Mouse (Mus musculus): ENCODE results near the gene Mllt10. TPM values are rescaled to one million over a fixed set of nuclear protein-coding genes. Genes with fewer than 3 reads are reported as not detected.
A peak's percentile ranks its signal among the peaks of the same experiment; 100 is the strongest.

The Mllt10 gene
- polyA plus RNA-seq, 1 experiment = 32.5 TPM

DNA sequence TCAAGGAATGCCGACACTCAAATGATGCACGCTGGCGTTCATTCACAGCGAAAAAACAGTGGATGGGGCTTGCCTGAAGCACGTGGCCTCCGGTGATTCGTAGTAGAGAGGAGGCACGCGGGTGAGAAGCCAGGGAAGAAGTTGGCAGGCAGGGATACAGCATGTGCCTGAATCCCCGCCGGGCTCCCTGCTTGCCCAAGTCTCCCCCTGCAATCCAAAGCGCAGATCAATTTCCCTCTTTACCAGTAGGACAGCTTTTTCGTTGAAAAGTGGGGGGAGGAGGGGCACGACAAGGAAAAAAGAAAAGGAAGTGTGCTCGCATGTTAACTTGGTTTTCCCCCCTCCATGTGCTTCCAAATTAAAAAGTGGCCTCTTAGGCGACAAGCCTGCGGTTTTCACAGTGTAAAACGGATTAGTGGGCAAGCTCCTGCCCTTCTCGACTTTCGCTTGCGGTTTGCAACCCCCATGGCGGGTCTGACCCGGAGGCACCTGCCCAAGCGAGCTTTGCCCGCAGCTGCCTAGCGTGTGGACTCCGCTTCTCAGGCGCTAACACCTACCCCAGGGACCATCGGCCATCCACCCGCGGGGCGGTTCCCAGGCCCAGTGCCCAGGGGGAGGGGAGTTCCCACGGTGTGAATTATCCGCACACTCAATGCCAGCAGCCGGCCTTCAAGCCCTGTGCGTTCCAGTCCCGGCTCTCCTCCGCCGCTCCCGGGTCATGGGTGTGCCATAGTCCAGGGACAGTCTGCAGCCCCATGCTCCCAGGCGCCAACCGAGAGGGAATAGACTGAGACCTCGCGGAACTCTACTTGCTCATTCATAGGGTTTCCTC lies 28.7 kb upstream of the Mllt10 start:
- Histone ChIP-seq H3K27ac (ENCODE audit: insufficient read depth, low read depth, low read length) (no peak overlapping the region), H3K4me3 (ENCODE audit: insufficient read depth, low read length) (peak overlapping the region; percentile 72), H3K4me1 (ENCODE audit: control insufficient read depth, insufficient read depth, low read length) (no peaks in the 10 kb centered on the region)
- TF ChIP-seq CTCF (IDR thresholded peaks at IDR 0.05; ENCODE audit: low read depth, low read length) (no peak), POLR2A (IDR thresholded peaks at IDR 0.05; ENCODE audit: borderline replicate concordance, low read depth, low read length) (no peak)

DNA sequence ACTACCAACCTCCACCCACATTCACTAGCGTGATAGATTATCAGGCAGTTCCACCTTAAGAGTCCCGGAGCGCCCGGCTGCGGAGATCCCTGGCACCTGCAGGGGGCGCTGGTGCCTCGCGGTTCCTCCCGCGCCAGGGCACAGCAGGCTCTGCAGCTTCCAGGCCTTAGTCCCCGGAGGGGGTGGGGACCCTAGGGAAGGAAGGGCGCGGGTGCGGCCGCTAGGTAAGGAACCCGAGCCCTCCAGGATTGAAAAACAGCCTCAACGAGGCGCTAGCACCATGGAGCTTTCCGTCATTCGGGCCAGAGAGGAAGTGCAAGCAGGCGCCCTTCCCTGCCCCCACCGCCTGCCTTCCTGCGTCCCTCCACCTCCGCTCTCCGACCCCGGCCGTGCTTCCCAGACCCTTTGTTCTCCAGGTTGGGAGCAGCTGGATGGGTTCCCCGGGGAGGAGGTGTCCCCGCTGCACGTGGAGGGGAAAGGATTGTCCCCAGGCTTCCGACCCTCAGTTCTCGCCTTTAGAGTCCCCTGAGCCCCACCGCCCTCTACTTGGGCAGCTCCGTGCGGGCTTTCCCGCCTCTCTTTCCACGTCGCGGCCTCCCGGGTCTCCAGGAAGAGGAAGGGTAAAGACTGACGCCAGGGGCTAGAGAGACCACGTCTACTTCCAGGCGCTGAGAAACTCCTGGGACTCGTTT lies 27.4 kb upstream of the Mllt10 start:
- TF ChIP-seq POLR2A (IDR thresholded peaks at IDR 0.05; ENCODE audit: borderline replicate concordance, low read depth, low read length) = no peak
- TF ChIP-seq CTCF (IDR thresholded peaks at IDR 0.05; ENCODE audit: low read depth, low read length) = peak; percentile 85
- Histone ChIP-seq H3K4me3 (ENCODE audit: insufficient read depth, low read length) (peak overlapping the region; percentile 72), H3K27ac (ENCODE audit: insufficient read depth, low read depth, low read length) (no peak overlapping the region; the same call in 1 of the 2 replicates), H3K4me1 (ENCODE audit: control insufficient read depth, insufficient read depth, low read length) (no peaks in the 10 kb centered on the region)

- Histone ChIP-seq H3K27ac (ENCODE audit: insufficient read depth, low read depth, low read length) (no peak overlapping the region), H3K4me3 (ENCODE audit: insufficient read depth, low read length) (peak overlapping the region; percentile 72), H3K4me1 (ENCODE audit: control insufficient read depth, insufficient read depth, low read length) (no peaks in the 10 kb centered on the region)
- TF ChIP-seq CTCF (IDR thresholded peaks at IDR 0.05; ENCODE audit: low read depth, low read length) = no peak
- TF ChIP-seq POLR2A (IDR thresholded peaks at IDR 0.05; ENCODE audit: borderline replicate concordance, low read depth, low read length) = no peak
Measured at GRCm38 (mm10) chr2:18028140-18029021, 26.7 kb upstream of the Mllt10 start.

DNA sequence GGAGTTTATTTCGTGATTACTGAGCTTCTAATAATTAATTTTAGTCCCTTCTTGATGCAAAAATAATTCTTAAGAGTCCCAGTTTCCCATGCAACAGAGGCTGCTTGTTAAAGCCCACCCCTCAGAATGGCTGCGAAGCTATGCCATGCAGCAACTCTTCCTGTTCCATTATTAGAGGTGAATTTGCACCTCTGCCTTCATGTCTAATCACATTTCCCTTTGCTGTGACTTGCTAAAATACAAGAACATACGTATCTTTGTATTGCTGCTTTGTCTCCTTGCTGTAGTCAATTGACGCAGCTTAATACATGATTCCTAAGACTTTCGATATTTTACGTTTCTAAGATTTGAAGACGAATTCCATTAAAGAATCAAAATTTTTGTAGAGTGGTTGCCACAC lies 25.4 kb upstream of the Mllt10 start:
- TF ChIP-seq CTCF (IDR thresholded peaks at IDR 0.05; ENCODE audit: low read depth, low read length) (no peak), POLR2A (IDR thresholded peaks at IDR 0.05; ENCODE audit: borderline replicate concordance, low read depth, low read length) (no peak)
- H3K27ac ChIP-seq (ENCODE audit: insufficient read depth, low read depth, low read length) = no peak overlapping the region
- no peaks in the 10 kb centered on the region for H3K4me1 ChIP-seq (ENCODE audit: control insufficient read depth, insufficient read depth, low read length)
- H3K4me3 ChIP-seq (ENCODE audit: insufficient read depth, low read length) = no peak overlapping the region

- Histone ChIP-seq H3K4me1 (ENCODE audit: control insufficient read depth, insufficient read depth, low read length) (no peaks in the 10 kb centered on the region), H3K4me3 (ENCODE audit: insufficient read depth, low read length) (no peak overlapping the region)
Measured at GRCm38 (mm10) chr2:18030581-18030980, 24.5 kb upstream of the Mllt10 start.

DNA sequence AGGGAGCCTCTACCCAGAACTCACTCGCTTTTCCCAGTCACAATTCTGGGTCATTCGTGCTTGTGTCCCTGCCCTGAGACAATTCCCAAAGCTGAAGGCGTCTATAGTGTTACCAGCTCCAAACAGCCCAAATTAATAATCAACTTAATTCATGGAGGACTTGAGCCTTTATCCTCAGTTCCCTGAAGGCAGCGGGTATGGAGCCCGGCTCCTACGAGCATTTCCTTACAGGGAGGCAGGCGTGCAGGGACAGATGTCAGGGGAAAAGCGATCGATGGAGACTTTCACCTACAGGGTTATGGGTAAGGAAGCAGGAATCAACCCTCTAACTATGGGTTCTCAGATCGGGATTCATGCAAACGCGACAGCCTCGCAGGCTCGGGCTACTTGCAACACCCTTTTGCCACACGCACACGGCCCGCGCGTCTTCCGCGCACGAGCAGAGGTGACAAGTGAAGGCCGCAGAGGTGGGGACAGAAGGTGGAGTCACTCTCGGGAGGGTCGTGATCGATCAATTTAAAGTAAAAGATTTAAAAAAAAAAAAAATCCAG lies 23.7 kb upstream of the Mllt10 start:
- Histone ChIP-seq H3K4me3 (ENCODE audit: insufficient read depth, low read length) (peak overlapping the region; percentile 11; the same call in 1 of the 2 replicates), H3K27ac (ENCODE audit: insufficient read depth, low read depth, low read length) (no peak overlapping the region), H3K4me1 (ENCODE audit: control insufficient read depth, insufficient read depth, low read length) (no peaks in the 10 kb centered on the region)
- TF ChIP-seq CTCF (IDR thresholded peaks at IDR 0.05; ENCODE audit: low read depth, low read length) (no peak), POLR2A (IDR thresholded peaks at IDR 0.05; ENCODE audit: borderline replicate concordance, low read depth, low read length) (no peak)

More at GRCm38 (mm10) chr2:18030581-18030980, 24.5 kb upstream of the Mllt10 start:
- TF ChIP-seq POLR2A (IDR thresholded peaks at IDR 0.05; ENCODE audit: borderline replicate concordance, low read depth, low read length) (no peak), CTCF (IDR thresholded peaks at IDR 0.05; ENCODE audit: low read depth, low read length) (no peak)
- no peak overlapping the region for H3K27ac ChIP-seq (ENCODE audit: insufficient read depth, low read depth, low read length)

DNA sequence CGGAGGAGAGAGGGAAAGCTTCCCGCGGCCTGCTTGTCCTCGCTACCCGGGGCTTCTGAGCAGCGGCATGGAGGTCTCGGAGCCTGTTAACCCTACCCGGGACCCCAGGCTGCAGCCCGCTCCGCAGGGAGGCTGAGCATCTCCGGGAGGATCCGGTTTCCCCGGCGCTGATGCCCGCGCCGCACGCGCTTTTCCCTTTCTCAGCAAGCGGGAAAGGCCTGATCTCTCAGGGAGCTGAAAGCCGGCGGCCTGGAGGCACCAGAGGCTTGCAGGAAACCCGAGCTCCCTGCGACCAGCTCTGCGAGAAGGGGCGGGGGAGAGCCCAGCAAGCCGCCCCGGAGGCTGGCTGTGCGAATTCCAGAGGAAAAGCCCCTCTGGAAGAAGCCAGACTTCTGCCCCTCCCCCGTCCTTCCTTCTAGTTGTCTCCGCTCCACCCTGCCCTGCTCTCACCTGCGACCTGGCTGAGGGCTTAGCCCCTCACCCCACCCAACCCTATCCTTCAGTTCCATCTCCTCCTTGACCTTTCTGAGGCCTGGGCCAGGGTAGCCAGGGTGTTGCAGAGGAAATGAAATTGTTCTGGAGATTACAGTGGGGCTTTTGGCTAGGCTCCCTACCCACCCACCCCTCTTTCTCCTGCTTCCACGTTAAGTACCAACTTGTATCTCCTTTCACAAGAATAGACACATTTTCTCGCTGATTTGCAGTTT lies 23.1 kb upstream of the Mllt10 start:
- no peaks in the 10 kb centered on the region for H3K4me1 ChIP-seq (ENCODE audit: control insufficient read depth, insufficient read depth, low read length)
- peak overlapping the region; percentile 11; the same call in 1 of the 2 replicates for H3K4me3 ChIP-seq (ENCODE audit: insufficient read depth, low read length)
- TF ChIP-seq POLR2A (IDR thresholded peaks at IDR 0.05; ENCODE audit: borderline replicate concordance, low read depth, low read length) (no peak), CTCF (IDR thresholded peaks at IDR 0.05; ENCODE audit: low read depth, low read length) (no peak)
- H3K27ac ChIP-seq (ENCODE audit: insufficient read depth, low read depth, low read length) = no peak overlapping the region

DNA sequence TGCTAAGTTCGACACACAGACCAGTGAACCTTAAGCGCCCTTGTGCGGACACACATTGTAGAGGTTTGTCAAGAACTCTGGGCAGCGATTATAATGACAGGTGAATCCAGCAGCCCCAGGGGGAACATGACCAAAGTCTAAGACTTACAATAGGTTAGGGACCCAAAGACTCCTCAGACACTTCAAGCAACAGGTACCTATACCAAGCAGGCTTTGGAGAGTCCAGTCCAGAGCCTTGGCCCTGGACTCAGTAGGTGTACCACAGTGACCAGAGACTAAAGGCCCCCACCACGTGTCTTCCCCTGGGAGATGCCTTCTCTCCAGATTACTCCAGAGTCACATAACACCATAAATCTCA lies 22.5 kb upstream of the Mllt10 start:
- Histone ChIP-seq H3K4me3 (ENCODE audit: insufficient read depth, low read length) (no peak overlapping the region), H3K4me1 (ENCODE audit: control insufficient read depth, insufficient read depth, low read length) (no peaks in the 10 kb centered on the region), H3K27ac (ENCODE audit: insufficient read depth, low read depth, low read length) (no peak overlapping the region)
- TF ChIP-seq POLR2A (IDR thresholded peaks at IDR 0.05; ENCODE audit: borderline replicate concordance, low read depth, low read length) (no peak), CTCF (IDR thresholded peaks at IDR 0.05; ENCODE audit: low read depth, low read length) (no peak)

All from bone marrow macrophage, adult 2 months (primary cell).